Mouse (Mus musculus) effector memory CD4-positive, alpha-beta T cell, adult 7 months (primary cell): ENCODE measurements around the gene Sp100. TPM values are rescaled to one million over a fixed set of nuclear protein-coding genes. Genes with fewer than 3 reads are reported as not detected.

Source experiments
- polyA plus RNA-seq: library from polyadenylated mRNA; unstranded; fragments of 100-300 nt; shearing (Covaris generic); gene quantifications from one replicate; pipeline ENCODE4 v1.2.1, GENCODE M21; 2017

Sp100 gene
- 509 TPM for polyA plus RNA-seq

GRCm38 (mm10) chr1:85649881-85650280 is at the start of gene Sp100:
Gene Sp100 (plus strand): TSS chr1:85649988.

GRCm38 (mm10) chr1:85600078-85600477 is 49.7 kb upstream of the Sp100 start, which contains the start of gene Sp140:
Gene Sp140 (plus strand): TSS chr1:85600378.

Other genes starting within 250 kb of the Sp100 start
- gene G530012D18Rik, start 74.3 kb upstream of the Sp100 start, polyA plus RNA-seq = not detected
- gene Sp110, start 51.2 kb upstream of the Sp100 start, polyA plus RNA-seq = 166 TPM
- gene Sp140, start 49.6 kb upstream of the Sp100 start, polyA plus RNA-seq = 35.6 TPM
- 27.2 TPM for gene A630001G21Rik, start 128.7 kb downstream of the Sp100 start, polyA plus RNA-seq
- gene Cab39, start 143.5 kb downstream of the Sp100 start, polyA plus RNA-seq = 160 TPM
- 196 TPM for gene Itm2c, start 244.3 kb downstream of the Sp100 start, polyA plus RNA-seq